Mouse (Mus musculus) T-helper 17 cell (primary cell): ENCODE results near the gene Itgb1.

Source experiments
- in situ Hi-C, 2 experiments: fragments of 300-600 bp; cut with MboI, MseI; formaldehyde crosslinking; loops; 1 replicate in 1 of 2; 2 replicates in 1 of 2; pipeline ENCODE4 v1.15.1; 2025; ENCODE audit warnings: high pct_unique_total_duplicates in 2 of 2

Itgb1 gene

GRCm38 (mm10) chr8:128685507-128686428 is at the start of gene Itgb1:
Gene Itgb1, plus strand, starts transcription at chr8:128685654.
- in situ Hi-C loops = no loop called here

DNA sequence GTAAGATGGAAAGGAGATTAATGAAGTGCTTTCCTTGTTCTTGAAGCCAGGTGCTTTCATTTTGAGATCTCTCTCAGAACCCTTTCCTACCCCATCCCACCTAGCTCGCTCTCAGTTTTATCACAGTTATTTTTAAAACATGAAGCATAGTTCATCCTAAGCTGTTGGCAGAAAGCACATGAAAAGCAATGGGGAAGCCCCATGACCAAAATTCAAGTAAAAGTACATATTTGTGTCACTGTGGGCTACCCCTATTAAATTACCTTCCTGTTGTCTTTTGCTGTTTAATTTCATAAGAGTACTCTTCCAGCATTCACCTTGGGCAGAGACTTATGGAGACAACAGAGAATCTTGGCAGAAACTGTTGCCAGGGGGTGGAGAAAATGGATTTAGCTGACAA is 42.4 kb upstream of the Itgb1 start:
- in situ Hi-C loops = no loop called here

DNA sequence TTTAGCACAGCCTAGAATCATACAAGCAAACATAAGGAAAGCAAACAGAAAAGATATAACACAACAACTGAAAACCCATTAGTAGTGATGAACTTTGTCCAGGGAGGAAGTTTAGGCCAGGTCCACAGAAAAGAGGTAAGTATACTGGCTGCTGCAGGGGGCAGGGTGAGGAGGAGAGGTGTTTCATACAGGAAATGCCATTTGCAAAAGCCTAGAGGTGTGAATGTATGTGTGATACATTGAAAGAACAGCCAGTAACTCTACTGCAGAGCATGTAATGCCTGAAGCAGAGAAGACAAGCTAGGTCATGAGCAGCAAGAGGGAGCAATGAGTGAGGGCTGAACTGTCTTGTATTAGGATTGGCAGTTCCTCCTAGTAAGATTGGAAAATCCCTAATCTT is 40.0 kb upstream of the Itgb1 start:
- in situ Hi-C loops = no loop called here

- in situ Hi-C loops = no loop called here
Measured at GRCm38 (mm10) chr8:128646456-128646855, 39.0 kb upstream of the Itgb1 start.

GRCm38 (mm10) chr8:128648071-128648470 is 37.4 kb upstream of the Itgb1 start:
- in situ Hi-C loops = no loop called here

- in situ Hi-C loops = no loop called here
Measured at GRCm38 (mm10) chr8:128650331-128650855, 35.1 kb upstream of the Itgb1 start.

DNA sequence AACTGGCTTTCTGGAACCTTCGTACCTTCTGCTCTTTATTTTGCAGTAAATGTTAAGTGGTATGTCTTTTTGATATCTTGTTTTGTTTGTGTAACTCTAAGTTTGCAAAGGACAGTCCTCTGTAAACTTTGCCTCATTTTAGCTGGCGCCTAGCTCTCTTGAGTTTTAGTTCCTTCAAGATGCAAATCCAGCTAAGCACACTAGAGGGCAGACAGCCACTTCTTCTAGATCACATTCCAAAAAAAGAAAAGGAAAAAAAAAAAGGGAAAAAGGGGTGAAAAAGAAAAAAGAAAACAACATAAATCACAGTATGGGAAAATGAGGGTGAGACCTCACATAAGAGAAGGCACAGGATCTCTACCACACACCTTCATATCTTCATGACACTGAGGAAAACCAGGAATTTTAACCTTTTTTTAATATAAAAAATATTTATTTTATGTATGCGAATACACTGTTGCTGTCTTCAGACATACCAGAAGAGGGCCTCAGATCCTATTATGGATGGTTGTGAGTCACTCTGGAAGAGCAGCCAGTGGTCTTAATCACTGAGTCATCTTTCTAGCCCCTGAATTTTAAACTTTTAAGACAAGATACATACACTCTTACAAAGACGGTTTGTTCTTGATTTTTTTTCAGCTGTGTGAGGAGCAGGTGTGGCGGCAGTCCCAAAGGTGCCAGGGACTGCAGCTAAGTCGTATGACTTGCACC is 32.9 kb upstream of the Itgb1 start:
- in situ Hi-C loops = no loop called here

- in situ Hi-C loops = no loop called here
Measured at GRCm38 (mm10) chr8:128653642-128654364, 31.7 kb upstream of the Itgb1 start.

DNA sequence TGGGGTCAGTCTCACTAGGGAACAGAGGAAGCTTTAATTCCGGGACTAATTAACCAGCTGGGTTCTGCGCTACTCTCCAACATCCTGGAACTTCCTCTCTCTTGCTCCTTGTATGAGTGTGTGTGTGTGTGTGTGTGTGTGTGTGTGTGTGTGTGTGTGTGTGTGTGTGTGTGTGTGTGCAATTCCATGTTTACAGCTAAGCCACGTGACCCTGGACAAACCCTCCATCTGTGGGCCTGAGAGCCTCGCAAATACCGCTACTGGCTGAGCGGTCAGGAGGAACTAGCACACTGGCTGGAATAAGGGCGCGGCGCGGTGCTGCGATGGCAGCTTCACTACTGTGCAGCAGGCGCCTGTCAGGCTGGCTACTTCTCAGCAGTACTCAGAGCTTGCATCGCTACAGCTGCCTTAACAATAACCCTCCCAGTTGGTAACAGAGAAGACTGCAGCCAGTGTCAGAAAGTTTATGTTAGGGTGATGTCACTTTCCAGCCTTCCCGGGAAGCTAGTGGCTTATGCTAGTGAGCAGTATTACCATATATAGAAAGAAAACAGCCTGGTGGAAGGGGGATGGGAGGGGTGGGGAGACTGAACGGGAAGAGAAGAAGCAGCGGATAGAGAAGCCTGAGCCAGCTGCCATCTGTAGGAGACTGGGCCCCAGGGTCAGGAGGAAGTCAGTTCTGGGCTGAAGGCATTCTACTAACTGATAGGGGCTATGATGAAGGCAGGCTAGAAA is 30.9 kb upstream of the Itgb1 start:
- in situ Hi-C loops = loop anchor here in 1 of 2 experiments (5.0 kb wide), 1 partner anchor 43 kb away; no protein-coding TSS in a partner anchor

GRCm38 (mm10) chr8:128662144-128662543 is 23.3 kb upstream of the Itgb1 start:
- in situ Hi-C loops = no loop called here

DNA sequence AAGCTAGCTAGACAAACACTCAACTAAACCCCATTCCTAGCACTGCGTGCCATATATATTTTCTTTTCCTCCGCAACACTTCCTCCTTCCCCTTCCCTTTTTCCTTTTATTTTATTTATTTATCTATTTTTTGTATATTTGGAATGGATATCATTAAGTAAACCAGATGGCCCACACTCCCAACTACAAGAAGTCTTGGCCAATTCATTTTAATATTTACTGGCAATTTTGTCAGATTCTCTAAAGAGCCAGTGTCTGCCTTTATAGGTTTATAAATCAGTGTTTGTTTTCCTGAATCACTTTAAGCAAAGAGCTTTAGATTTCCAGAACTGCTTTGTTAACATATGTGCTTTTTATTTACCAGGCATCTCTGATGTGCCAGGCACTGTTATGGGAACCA is 22.8 kb upstream of the Itgb1 start:
- in situ Hi-C loops = no loop called here

DNA sequence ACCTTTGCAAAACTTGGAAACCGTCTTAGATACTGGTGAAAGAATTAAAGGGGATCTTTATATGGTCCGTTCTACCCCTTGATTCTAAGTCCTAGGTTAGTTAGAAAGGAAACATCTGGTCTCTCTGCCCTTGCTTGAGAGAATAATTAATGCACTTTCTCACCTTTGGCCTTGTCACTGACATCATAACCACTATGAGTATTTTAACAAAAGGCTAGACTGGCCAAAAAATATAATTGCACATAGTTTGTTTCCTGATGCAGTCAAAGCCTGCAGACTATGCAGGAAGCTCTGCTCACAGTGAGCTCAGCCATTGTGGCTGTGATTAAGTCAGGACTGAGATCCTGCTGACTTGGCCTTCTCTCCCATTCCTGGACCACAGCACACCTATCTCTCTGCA is 22.3 kb upstream of the Itgb1 start:
- in situ Hi-C loops = no loop called here

DNA sequence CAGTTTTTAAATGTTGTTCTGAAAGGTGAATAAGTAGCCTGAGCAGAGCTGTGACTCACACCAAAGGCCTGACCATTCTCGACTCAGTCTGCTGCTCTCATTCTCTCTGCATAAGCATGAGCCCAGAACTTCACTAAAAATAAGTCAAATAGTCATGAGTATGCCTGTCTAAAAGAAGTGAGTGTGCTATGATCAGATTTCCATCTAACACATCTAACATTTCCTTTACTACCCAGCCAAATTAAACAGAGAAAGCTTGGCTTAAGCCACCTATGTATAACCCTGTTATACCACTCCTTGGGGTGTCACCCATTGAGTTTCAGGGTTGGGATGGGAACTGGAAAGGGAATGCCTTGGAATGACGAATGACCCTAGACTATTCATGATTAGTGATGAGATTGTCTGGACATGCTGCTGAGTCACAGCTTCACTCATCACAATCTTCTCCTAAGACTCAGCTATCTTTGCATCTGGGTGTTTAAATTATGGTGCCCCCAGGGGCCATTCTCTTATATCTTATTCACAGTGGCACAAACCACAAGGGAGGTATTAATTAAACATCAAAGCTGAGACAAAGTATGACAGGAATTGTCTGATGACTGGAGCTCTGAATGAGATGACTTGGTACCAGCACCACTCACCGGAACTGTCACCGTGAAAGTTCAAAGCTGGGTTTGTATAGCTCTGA is 18.7 kb upstream of the Itgb1 start:
- in situ Hi-C loops = no loop called here

DNA sequence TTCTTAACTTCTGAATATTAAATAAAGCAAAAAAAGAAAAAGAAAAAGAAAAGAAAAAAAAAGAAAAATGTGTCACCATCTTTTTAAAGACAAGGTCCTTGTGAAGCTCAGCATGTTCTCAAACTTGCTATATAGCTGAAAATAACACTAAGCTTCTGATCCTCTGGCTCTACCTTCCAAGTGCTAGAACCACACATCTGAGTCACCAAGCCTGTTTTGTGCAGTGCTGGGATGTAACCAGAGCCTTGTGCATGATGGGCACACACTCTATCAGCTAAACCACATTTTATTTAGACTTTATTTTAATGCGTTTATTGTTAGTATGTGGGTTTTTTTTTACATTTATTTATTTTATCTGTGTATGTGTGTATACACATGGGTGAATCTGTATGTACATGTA is 13.6 kb upstream of the Itgb1 start:
- in situ Hi-C loops = no loop called here

GRCm38 (mm10) chr8:128672441-128672840 is 13.0 kb upstream of the Itgb1 start:
- in situ Hi-C loops = no loop called here

- in situ Hi-C loops = no loop called here
Measured at GRCm38 (mm10) chr8:128672950-128673349, 12.5 kb upstream of the Itgb1 start.

- in situ Hi-C loops = no loop called here
Measured at GRCm38 (mm10) chr8:128675848-128676629, 9.4 kb upstream of the Itgb1 start.

- in situ Hi-C loops = no loop called here
Measured at GRCm38 (mm10) chr8:128679909-128680308, 5.5 kb upstream of the Itgb1 start.

DNA sequence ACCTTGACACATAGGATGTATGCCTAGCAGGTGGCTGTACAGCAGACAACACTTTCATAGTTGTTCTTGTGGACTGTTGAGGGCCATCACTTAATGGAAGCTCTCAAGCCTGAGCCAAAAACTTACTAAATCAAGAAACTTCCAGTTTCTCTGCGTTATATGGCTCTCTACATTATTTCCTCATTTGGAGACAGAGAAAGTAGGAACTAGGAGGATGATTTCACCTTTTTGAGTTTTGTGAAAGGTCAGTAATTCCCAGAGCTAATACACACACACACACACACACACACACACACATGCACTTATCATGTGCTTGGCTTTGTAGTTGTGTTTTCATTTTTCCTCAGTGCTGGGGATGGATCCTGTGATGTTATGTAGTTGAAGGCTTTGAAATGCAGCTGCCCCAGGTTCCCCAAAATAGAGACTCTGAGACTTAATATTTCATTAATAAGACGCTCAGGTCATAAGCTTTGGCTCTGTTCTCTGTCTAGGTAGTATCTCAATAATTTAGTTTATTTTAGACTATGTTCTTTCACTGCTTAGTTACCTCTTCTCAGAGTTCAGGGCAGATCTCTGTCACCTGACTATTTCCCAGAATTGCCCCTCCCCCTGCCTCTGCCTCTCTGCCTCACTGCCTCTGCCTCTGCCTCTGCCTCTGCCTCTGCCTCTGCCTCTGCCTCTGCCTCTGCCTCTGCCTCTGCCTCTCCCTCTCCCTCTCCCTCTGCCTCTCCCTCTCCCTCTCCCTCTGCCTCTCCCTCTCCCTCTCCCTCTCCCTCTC is 4.7 kb upstream of the Itgb1 start:
- in situ Hi-C loops = no loop called here
